Mouse (Mus musculus) CD4-positive, CD25-positive, alpha-beta regulatory T cell, adult 4 months (primary cell): Measurements from ENCODE around the gene Dvl2. TPM values are rescaled to one million over a fixed set of nuclear protein-coding genes. Genes with fewer than 3 reads are reported as not detected.
A peak's percentile ranks its signal among the peaks of the same experiment; 100 is the strongest.
"Not testable (repeated sequence)": the region's sequence is repeated elsewhere in the genome, so short reads cannot be mapped to it uniquely, and the experiment has no call there.

ENCODE experiments used
- ATAC-seq: one replicate; pipeline ENCODE4 v1.8.0; 2017
- polyA plus RNA-seq, 2 experiments: library from polyadenylated mRNA; unstranded; fragments of 100-300 nt; shearing (Covaris generic); gene quantifications; one replicate each; pipeline ENCODE4 v1.2.1; 2017

Dvl2 gene
- polyA plus RNA-seq, 2 experiments from 2014 or later = 4.0 to 4.6 TPM

DNA sequence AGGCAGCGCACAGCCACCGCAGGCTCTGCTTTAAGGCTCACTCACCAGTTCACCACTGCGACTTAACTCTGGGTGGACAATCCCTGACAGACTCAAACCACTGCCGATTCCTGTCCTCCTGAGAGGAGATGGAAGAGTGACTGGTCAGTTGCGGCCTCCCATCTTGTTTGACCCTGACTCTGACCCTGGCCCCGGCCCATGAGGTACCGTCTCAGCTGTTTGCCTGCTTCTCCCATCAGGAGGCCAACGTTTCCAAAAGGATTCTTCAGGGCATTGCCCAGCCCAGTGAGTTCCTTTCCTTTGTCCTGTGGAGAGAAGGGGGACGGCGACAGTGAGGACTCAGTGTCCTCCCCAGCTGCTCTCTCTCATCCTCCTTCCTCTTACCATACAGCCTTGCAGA lies 10.6 kb downstream of the Dvl2 start:
- no peak for ATAC-seq

DNA sequence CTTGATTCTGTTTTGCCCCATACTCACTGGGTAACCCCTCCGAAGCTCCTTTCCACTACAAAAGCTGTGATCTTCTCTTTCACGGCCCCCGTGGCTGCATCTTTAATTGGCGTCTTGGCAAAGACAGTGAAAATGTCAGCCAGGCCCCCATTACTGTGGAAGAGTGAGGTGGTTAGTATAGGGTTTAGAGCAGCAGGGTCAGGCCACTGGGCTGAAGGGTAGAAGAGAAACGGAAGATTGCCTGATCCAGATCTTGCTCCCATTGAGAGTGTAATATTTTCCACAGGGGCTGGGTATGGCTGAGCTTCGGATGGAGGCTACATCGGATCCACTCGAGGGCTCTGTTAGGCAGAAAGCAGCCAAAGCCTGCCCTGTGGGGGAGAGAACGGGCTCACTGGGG lies 12.5 kb downstream of the Dvl2 start:
- no peak for ATAC-seq

DNA sequence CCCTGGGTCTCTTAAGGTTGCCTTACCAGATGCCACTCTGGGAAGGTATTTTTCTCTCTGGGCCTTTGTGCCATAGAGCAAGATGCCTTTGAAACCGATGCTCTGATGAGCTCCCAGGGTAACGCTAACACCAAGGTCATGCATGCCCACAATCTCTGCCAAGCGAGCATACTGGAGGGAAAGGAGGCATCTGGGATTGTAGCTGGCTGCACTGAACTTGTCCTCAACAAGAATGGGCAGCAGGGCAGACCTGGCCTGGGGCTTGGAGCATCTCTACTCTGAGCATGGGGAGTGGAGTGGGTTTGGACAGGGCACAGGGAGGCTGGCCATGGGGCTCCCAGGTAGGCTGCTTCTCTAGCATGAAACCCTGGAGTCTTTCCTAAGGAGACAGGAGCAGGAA lies 13.0 kb downstream of the Dvl2 start:
- no peak for ATAC-seq

DNA sequence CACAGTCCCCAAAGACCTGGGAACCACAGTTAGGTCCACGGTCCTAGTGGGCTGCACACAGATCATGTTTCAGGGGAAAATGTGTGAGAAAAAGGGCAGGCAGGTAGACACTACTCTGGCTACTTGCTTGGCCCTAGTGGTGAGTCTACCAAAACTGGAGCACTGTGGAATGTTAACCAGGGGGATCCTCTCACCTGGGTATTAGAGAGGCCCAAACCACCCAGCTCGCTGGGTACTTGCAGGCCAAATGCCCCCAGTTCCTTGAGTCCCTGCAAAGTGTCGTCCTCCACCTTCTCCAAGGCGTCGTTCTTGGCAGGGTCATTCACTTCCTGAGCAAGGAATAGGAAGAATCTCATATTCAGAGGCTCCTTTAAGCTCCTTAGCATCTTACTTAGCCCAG lies 13.7 kb downstream of the Dvl2 start:
- ATAC-seq = no peak

DNA sequence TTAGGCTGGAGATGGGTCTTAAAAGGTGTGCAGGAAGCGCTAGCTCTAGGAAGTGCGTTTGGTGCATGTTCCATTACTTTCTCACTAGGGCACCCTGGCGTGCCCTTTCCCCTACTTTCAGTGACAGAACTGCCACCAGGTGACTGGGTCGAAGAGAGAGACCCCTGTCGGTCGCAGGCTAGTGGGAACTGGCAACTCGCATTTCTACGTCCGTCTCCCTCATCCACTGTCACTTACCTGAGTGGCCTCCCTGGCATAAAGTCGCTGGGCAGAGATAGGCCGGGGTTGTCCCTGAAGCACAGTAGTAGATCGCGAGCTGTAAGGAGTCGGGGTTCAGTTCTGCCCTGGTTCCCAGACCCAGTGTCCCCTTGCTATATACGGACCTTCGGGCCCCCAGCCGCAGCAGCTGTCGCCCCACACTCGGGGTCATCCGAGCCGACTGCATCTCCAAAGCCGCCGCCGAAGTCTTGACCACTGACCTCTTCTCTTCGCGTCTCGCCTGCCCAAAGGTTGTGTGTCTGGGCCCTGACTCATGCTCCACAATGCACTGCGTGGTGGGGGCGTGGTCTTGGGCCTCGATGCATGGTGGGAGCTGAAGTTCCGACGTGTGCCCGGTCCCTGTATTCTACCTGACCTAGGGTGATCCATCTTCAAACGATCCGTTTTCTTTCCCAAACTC lies 14.6 kb downstream of the Dvl2 start, which contains the start of gene Acadvl:
Gene Acadvl (minus strand): TSS at position 532 of the 679 bp plus-strand sequence.
- peak; percentile 78 for ATAC-seq

DNA sequence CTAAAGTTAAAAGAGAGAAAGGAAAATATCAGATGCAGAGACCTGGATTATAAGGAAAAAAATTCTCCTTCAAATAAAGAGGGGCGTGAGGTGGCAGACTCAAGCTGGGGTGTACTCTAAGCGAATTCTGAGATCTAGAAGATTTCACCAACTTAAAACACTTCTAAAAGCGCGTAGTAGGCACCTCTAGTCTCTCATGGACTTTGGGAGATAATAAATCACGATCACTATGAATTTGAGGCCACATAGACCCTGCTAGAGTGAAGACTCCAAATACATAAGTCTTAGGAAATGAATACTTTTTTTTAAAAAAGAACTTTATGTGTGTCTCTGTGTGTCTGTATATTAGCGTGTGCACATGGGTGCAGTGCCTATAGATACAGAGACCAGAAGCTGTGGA lies 15.3 kb downstream of the Dvl2 start:
- ATAC-seq = no peak

DNA sequence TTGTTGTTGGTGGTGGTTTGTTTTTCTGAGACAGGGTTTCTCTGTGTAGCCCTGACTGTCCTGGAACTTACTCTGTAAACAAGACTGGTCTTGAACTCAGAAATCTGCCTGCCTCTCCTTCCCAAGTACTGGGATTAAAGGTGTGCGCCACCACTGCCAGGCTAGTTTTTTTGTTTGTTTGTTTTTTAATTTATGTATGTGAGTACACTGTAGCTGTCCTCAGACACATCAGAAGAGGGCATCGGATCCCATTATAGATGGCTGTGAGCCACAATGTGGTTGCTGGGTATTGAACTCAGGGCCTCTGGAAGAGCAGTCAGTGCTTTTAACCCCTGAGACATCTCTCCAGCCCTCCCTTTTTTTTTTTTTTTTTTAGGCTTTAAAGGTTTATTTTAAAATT lies 15.8 kb downstream of the Dvl2 start:
- not testable (repeated sequence) for ATAC-seq

DNA sequence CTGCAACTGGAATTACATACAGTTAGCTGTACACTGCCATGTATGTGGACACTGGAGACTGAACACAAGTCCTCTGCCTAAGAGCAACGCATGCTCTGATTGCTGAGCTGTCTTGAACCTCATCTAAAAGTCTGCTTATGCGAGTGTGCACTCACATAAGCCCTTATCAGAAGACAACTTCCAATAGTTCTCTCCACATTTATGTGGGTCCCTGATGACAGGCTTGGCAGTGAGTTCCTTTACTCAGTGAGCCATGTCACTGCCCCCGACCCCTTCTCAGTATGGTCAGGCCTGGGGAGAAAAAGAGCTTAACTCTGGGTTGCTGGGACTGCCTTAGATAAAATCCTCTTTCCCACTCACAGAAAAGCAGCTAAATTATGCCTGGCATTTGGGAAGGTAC lies 16.3 kb downstream of the Dvl2 start, which contains the start of gene Dlg4:
Gene Dlg4 (plus strand): TSS at position 274 of the 400 bp plus-strand sequence.
- no peak for ATAC-seq

DNA sequence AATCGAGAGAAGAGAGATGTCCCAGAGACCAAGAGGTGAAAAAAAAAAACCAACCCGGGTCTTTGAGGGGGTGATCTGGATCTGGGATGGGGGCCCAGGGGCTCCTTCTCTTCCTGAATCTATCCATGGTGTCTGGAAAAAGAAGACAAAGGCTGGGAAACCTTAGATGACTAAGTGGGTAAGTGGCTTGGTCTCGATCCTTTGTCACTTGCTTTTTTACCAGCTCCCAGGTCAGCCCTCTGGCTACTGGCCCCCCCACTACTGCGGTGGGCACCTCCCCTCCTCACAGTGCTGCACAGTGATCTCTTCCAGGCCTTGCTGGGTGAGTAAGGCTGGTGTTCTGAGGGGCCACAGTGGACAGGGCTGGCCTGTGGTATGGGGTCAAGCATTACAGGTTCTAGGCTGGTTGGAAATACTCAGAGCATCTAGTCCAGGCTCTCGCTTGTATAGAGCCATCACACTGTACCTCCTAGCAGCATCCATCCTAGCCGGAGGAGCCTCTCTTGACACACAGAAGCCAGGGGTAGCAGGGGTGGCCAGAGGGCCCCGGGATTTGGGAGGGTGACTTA lies 16.9 kb downstream of the Dvl2 start:
- ATAC-seq = no peak

DNA sequence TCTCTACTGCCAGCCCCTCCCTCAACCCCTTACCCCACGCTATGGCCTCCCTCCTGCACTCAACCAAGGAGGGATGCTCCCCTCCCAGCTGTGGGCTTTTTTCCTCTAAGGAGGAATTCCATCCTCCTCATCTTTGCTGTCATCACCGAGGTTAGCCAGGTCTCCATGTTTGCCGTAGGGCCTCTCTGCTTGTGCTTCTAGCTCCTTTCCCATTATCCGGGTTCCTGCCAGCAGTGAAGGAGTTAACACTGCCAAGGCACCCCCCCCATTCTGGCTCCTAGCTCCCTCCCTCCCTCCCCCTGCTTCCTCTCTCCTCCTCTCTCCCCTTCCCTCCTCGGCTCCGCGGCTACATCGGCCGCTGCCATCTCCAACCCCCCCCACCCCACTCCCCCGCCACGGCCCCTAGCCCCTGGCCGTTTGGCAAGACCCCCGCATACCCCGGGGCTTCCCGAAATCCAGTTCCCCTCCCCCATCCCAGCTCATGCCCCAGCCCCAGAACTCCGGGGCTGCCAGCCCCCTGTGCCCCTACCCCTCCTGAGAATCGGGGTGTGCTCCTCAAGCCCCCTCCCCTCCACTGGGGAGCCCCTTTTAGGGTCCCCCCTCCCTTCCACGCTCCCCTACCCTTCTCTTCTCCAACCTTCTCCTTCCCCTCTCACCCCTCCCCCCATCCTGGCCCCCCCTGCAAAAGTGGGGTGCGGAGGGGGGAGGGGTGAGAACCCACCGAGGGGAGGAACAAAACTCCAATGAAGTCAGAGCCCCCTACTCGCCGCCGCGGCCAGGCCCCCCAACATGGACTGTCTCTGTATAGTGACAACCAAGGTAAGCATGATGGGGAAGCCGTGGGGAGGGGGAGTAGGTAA lies 18.0 kb downstream of the Dvl2 start:
- no peak for ATAC-seq

DNA sequence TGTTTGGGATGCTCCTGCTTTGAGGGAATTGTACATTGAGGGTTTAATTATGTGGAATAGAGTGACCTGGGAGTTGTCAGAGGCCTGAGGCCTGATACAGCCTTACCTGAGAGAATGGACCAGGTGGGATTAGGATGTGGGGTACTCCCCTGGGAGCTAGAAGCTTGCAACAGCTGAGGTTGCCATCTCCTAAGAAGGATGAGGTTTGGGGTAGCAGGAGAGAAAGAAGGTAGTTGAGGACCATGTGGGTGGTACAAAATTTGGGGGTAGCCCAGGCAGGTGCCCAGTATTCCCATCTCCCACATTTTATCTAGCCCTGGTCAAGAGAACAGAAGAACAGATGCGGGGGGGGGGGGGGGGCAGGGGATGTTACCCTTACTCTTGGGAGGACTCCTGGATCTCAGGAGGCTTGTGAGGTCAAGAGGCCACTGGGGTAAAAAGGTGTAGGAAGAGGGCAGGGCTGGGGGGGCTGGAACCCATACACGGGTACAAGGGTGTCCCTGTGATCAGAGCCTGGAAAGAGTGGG lies 19.2 kb downstream of the Dvl2 start:
- ATAC-seq = no peak

DNA sequence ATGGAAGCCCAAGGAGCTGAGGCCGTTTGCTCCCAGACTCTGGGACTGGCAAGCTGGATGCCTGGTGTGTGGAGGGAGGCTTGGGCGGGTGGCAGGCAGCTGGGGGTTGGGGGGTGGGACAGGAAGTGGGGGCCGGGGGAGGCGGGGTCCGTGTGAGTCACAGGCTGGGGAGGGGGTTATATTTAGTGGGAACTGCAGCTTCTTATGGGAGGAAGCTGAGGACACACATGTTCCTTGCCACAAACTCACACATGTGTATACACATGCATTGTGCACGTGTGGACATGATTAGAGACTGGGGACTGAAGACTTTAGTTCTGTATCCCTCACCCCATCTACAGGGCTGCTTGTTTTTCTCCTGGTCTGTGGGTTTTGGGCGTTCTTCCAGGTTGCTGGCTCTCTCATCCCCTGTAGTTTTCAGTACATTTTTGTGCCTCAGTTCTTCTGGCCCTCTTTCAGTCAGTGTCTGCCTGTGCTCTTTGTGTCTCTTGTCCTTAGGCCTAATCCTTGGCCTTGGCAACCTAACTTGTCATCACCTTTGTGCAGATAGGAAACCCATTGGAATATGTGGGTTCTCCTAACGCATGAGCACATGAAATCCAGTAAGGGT lies 19.7 kb downstream of the Dvl2 start:
- no peak for ATAC-seq

DNA sequence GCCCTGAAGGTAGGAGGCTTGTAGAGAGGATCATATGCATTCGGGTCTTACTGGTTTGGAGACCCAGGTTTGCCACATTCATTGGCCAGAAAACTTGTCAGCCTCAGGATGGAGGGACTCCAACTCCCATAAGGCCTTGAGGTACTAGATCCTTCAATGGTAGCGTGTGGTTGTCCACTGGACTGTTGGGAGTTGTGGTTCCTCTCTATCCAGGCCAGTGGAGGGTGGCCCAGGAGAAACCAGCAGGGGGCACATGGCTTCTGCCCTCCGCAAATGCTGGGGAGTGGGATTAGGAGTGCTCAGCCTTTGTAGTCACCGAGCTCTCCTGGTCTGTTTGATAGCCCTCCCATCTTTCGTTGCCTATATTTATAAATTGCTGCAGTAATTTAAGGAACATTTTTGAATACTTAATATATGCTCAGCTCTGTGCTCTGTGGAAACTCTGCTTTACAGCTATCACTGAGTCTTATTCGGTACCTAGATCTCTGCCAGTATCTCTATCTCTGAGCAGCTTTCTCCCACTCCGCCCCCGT lies 20.4 kb downstream of the Dvl2 start:
- ATAC-seq = peak; percentile 79

DNA sequence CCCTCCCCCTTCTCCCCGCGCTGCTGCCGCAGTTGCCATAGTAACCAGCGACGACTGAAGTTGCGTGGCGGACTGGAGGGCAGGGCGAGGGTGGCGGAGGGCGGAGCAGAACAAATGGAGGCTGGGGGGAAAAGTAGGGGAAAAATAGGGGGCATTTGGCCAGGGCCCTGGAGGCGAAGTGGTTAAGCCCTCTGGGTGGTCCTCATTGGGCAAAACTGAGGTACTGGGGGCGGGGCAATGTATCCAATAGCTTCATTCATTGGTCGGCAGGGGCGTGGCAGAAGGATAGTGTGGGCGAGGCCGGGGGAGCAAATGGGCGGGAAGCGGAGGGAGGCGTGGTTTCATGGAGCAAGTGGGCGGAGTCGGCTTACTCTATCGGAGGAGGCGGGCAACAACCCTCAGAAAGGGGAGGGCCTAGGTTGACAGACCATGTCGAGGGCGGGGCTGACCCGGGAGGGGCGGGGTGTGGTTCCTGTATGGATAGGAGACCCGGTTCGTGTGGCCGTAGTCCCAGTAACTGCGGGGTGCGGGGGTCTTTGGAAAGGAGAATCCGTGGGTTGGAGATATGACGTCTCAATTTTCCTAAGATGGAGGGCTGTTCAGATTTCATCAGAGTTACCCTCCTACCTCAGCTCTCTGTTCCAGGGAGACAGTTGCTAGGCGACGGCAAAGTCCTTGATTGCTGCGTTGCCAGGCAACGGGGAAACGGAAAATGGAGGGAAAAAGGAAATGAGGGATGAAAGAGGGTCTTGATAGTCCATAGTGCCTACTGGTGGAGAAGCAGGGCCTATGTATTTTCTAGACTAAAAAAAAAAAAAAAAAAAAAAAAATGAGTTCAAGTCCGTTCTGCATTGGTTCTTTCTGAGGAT lies 21.1 kb downstream of the Dvl2 start:
- peak; percentile 66 for ATAC-seq

DNA sequence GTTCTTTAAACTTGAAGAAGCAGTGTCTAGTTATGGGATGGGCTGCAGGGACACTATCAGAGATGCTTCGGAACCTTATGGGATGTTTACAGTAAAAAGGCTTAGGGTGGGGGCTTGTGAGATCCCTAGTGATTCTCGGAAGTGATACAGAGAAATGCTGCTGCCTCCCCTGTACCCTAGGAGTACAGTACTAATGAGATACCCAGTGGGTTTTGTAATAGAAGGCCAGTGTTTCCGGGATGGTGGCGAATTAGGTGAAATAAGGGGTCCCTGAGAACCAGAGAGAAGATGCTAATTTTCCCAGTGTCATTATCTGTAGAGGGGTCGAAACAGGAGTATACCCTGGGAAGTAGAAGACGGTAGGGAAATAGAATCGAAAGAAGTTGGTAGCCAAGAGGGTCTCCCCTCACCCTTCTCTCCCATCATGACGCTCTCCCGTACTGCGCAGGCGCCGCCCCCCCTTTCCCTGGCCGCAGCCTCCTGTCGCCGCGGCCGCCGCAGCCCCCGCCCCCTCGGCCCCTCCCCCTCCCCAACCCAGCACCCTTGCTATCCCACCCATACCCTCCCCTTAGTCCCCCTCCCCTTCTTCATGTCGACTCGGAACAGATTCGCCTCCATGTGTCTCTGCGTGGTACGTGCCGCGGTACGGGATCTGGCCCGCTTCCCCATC lies 23.2 kb downstream of the Dvl2 start:
- ATAC-seq = no peak

DNA sequence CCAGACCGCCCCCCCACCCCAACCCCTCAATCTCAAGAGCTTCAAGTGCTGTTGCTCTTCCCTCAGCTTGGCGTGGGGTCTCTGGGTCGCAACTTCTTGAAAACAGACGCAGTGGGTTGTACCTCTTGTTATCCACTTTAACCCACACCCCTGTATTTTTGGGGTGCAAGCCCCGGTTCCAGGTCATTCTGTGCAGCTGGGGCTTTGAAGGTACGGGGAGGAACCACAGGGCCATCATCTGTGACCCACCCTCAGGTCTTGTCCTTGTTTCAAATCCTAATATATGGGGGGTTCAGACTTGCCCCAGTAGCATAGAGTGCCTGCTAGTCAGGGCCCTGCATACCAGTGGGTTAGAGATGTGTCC lies 23.7 kb downstream of the Dvl2 start:
- ATAC-seq = no peak

DNA sequence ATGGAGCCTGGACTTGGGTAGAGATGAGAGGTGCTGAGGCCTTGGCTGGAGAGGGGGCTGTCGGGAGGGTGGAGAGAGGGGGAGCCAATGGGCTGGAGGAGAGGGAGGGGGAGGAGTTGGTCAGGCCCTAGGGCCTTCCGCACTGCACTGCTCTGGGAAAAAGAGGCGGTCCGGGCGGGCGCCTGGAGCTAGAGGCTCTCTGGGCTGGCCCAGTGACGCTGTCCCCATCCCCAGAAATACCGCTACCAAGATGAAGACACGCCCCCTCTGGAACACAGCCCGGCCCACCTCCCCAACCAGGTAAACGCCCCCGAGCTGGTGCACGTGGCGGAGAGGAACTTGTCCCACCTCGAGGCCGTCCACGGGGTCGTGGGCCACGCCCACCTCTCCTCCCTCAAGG lies 26.3 kb downstream of the Dvl2 start:
- no peak for ATAC-seq

DNA sequence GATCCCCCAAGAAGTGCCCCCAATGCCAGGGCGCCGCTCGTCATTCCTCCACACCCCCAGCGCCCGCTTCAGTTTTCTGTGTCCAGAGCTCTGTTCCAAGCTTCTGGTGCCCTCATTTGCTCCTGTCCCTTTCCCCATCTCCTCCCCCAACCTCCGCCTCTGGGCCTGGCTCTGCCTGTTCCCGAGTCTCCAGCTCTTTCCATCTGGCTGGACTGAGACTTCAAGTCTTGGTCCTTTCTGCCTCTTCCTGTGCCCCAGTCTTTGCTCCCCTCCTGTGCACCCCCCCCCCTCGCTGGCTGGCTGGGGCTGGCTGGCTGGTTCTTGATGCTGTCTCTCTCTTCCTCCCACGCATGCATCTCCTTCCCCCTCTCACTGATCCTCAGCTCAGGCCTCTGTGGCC lies 27.0 kb downstream of the Dvl2 start:
- no peak for ATAC-seq

DNA sequence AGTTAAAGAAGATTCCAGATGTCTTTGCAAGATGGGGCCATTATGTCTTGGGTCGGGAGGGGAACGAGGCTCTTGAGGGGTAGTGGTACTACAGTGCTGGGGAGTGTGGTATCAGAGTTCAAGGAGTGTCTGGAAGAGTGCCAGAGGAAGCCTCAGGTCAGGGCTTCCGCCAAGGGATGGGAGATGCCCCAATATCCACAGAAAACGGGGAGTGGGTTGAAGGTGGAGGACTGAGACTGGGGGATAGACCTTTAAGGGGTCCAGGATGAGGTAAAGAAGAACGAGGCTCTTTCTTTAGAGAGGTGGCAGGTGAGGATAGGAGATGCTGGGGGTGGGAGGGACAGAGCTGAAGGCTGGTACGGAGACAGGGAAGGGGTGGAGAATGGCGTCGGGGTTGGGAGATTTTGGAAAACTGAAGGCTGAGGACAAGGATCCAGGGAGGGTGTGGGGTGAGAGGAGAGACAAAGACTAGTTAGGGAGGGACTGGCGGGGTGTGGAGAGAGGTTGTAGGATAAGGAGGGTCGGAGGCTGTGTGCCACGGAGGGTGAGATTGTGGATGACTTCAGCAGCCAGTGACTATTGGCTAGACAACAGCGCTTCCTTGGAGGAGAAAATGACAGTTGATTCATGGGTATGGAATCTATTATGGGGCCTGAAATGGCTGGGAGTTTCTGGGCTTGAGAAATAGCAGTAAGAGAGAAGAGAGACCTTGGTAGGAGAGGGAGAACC lies 28.2 kb downstream of the Dvl2 start:
- ATAC-seq = no peak

DNA sequence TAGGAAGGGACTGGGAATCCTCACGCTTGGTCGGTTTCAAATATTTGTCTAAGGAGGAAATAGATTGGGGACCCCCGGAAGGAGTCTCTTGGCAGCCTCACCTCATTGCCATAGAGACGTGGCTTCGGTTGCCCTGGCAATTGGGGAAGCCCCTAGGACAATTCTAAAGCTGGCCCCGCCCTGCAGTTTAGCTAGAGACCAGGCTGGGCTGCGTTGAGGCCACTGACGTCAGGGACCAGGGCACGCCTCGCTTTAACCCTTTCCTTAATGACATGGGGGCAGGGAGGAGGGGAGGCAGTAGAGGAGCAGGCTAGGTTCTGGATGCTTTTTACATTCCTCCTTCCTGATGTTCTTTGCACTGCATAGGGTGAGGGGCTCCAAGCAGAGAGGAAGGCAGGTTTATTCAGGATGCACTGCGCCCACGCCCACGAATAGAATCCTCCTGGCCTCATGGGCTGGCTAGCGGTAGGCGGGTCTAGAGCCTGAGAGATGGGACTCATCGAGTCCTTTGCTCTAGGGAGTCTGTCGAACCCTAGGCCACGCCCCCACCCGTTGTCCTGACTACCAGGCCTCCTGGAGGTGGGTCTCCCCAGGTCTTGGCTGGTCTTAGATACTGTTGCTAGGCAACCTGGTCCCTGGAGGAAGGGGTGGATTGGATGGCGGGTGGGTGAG lies 28.9 kb downstream of the Dvl2 start:
- peak; percentile 92 for ATAC-seq
